Mouse (Mus musculus): ENCODE measurements at regions not wholly inside any gene's neighbourhood (a gene's known extent, or its start where the extent isn't known, plus 50 kb on each side); places are given as distances from the start of the nearest gene placed in this dataset.
"Not testable (repeated sequence)": the region's sequence is repeated elsewhere in the genome, so short reads cannot be mapped to it uniquely, and the experiment has no call there.

DNA sequence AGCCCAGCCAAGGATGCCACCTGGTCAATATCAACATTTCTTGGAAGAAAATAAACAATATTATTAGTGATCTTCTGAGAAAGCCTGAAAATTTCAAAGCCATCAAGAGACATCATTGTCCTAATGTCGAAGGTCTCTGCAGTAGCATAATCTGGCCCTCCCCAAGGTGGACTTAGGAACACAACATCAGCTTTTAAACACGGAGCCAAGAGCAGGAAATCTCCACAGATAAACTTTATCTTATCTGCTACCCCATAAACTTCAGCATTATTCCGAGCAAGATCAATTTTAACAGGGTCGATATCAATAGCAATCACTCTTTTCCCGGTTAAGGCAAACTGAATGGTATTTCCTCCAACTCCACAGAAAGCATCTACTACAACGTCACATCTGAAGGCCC lies 1691.2 kb upstream of the 5930422O12Rik start:
- DNase-seq; intact Hi-C loops (cut with DNase I): not testable (repeated sequence)

DNA sequence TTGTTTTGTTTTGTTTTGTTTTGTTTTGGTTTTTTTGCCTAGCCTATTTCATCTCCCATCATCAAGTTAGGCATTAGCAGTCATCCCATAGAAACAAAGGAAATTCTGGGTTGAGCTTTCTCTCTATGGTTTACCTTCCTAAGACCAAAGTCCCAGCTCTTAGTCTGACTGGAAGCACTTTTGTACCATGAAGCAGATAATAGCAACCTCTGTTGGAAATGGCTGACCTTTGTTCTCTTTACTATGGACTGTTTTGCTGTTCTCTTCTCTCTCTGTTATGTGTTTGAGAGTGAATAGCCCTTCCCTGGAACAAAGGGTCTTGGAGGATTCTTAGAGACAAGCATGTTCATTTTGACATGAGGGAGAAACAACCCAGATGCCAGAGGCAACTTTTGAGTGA lies 1681.7 kb upstream of the 5930422O12Rik start:
- no peak for DNase-seq
- intact Hi-C loops (cut with DNase I): no loop called here

DNA sequence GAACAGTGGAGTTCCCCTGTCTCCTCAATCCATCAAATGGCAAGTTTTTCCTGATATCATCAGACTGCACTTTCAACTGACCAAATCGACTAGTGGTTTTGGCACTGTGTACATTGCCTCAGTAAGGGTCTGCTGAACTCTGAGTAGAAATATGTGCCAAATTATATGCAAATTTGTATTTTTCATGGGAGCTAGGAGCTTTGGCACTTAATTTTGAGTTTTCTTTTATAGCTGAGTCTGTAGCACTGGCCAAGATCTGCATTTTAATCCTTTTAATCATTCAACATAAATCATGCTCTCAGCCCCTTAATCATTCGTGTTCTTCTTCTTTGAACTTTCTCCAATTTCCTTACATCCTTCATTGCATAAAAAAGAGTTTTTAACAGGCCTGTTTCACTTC lies 1678.5 kb upstream of the 5930422O12Rik start:
- DNase-seq: no peak
- intact Hi-C loops (cut with DNase I): no loop called here

DNA sequence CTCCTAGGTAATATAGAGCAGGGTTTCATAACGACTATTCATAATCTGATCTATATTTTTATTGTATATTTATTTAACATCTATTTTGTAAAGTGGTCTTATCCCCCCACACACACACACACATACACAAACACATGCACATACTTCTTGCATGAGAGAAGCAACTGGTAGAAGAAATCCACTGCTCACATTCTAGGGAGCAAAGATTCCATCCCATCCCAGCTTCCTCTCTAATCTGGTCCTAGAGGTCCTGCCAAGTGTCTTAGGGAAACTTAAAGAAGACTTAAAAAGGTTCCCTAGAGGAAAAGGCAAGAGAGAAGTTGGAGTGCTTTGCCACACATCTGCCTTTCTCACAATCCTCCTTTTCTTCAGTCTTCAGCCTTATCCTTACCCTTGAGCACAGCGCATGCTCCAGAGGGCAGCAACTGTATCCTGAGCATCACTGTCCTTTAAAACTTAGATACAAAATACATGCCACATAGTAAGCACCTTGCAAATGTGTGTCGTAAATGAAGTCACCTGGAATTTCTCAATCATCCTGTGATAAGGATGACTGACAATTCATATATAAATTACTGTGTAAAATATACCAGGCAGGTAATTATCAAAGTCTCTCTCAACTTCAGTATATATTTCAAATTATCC lies 1677.9 kb upstream of the 5930422O12Rik start:
- intact Hi-C loops (cut with DNase I): no loop called here
- DNase-seq: no peak

DNA sequence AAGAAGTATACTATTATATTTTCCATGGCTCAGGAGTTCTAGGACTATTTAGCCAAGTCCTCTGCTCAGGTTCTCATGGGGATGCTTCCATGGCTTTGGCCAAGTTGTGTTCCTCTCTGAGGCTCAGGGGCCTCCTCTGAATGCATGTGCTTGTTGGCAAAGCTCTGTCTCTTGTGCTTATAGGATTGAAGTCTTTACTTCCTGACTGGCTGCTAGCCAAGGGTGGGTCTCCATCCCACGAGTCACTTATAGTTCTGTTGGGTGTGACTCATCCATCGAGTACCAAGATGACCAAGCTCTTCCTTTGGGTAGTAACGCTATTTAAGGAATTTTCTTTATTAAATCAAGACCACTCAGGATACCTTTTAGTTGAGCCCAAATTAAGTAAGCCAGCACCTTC lies 1672.8 kb upstream of the 5930422O12Rik start:
- DNase-seq: no peak
- intact Hi-C loops (cut with DNase I): no loop called here

DNA sequence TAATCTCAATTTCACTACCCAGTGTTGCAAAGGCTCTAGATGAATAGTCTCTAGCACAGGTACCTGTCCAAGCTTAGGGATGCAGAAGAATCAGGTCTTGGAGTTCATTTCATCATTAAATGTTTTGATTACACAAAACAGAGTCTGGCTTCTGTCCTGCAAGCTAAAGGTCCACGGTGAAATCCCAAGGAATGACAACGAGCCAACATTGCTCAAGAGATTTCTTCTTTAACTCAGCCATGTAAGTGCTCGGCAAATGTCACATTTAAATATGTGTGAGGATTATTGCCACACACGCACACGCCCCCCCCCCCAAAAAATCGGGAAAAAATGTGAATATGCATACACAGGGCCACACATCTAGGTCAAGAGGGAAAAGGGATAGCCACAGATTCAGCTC lies 1666.4 kb upstream of the 5930422O12Rik start:
- intact Hi-C loops (cut with DNase I): no loop called here
- no peak for DNase-seq

Measured in left cerebral cortex, postnatal 4 days (tissue).